Mouse (Mus musculus) spleen, adult 2 months (tissue): ENCODE data around the gene Ank2.

Experiments
- CTCF ChIP-seq: fragments of 200-500 bp; IDR thresholded peaks from 2 replicates; pipeline ENCODE4 v1.5.1; 2011; ENCODE audit warnings: mild to moderate bottlenecking, inconsistent platforms; ENCODE audit not compliant: insufficient read depth, insufficient read length, insufficient replicate concordance; ENCODE audit errors: extremely low read depth
- POLR2A ChIP-seq: fragments of 200-500 bp; IDR thresholded peaks from 2 replicates; pipeline ENCODE4 v1.6.1; 2011; ENCODE audit warnings: low read depth, low read length, inconsistent platforms

DNA sequence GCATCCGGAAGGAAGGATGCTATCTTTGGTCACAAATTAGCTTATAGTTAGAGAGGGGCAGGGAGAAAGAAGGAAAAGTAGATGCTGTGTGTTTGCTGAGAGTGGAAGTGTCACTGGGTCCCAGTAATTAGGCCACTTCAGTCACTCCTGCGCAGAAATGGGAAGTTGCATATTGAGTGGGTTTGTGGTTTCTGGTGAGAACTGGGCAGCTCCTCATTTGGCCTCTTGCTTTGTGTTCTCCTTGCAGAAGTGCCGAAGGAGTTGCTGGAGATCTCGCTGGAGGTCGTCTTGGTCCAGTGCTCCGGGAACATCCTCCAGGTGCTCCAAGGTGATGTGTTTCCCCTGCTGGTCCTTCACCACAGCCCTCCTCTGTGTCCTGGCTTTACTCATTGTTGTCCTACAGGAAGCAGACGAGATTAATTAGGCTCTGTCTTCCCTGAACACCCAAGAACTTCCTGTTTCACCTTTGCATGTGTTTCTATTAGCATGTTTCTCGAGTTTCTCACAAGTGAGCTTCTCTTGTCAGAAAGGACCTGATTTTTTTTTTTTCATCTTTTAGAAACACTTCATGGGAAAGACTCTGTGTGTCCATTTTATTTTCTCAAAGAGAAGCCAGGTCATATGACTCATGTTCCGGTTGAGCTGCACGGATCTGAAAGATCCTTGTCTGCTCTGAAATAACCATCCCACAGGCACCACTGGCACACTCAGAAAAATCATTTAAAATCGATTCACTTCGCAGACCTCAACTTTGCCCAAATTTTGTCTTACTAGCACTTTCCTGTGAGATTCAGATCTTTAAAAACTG lies 575.4 kb downstream of the Ank2 start:
- TF ChIP-seq POLR2A: no peak
- TF ChIP-seq CTCF: no peak
